Mouse (Mus musculus) heart, adult 2 months (tissue): ENCODE measurements at regions not wholly inside any gene's neighbourhood (a gene's known extent, or its start where the extent isn't known, plus 50 kb on each side); places are given as distances from the start of the nearest gene placed in this dataset.

Experiments
- DNase-seq, 2 experiments: peaks; one replicate each; pipeline ENCODE4 v3.0.0; 2021
- H3K27ac ChIP-seq: fragments of 200-600 bp; 2 replicates; pipeline ENCODE4 v1.8.1; 2022
- H3K27me3 ChIP-seq: fragments of 200-500 bp; 2 replicates; pipeline ENCODE4 v1.6.1; 2012; ENCODE audit warnings: mild to moderate bottlenecking, low read length, inconsistent platforms, mixed read lengths; ENCODE audit not compliant: control insufficient read depth, insufficient read depth
- H3K36me3 ChIP-seq: fragments of 200-500 bp; 2 replicates; pipeline ENCODE4 v1.6.1; 2012; ENCODE audit warnings: low read length, inconsistent platforms; ENCODE audit not compliant: control insufficient read depth, insufficient read depth
- H3K4me1 ChIP-seq: fragments of 200-500 bp; 2 replicates; pipeline ENCODE4 v1.6.1; 2011; ENCODE audit warnings: low read length; ENCODE audit not compliant: control insufficient read depth, insufficient read depth
- H3K4me3 ChIP-seq: fragments of 200-600 bp; 2 replicates; pipeline ENCODE4 v1.8.1; 2022
- H3K79me2 ChIP-seq: fragments of 200-500 bp; replicated peaks from 2 replicates; pipeline ENCODE4 v1.6.1; 2012; ENCODE audit warnings: mild to moderate bottlenecking, inconsistent platforms, low read length, moderate library complexity, mixed read lengths; ENCODE audit not compliant: control insufficient read depth, insufficient read depth
- H3K9ac ChIP-seq: fragments of 200-500 bp; 2 replicates; pipeline ENCODE4 v1.6.1; 2012; ENCODE audit warnings: low read depth, mild to moderate bottlenecking, control low read depth, inconsistent platforms, low read length, mixed read lengths
- CTCF ChIP-seq: fragments of 200-600 bp; IDR thresholded peaks from 2 replicates; pipeline ENCODE4 v1.8.1; 2022; ENCODE audit warnings: antibody characterized with exemption, mild to moderate bottlenecking, moderate library complexity
- EP300 ChIP-seq: fragments of 200-500 bp; IDR thresholded peaks from 2 replicates; pipeline ENCODE4 v1.6.1; 2011; ENCODE audit warnings: low read depth, low read length, control low read depth; ENCODE audit not compliant: insufficient read depth
- POLR2A ChIP-seq: fragments of 200-500 bp; IDR thresholded peaks from 2 replicates; pipeline ENCODE4 v1.6.1; 2011; ENCODE audit warnings: mild to moderate bottlenecking, low read depth, low read length, control low read depth; ENCODE audit not compliant: insufficient read depth
- WGBS: fragments of 180-500 bp; shearing (Covaris S2); methylation state at CpG from one replicate; pipeline ENCODE4 v1.1.7; 2018; 5-methylcytosine and 5-hydroxymethylcytosine counted together
- intact Hi-C: fragments of 180-260 bp; cut with DNase I; formaldehyde crosslinking; loops from one replicate; pipeline ENCODE4 v1.15.1; 2025

DNA sequence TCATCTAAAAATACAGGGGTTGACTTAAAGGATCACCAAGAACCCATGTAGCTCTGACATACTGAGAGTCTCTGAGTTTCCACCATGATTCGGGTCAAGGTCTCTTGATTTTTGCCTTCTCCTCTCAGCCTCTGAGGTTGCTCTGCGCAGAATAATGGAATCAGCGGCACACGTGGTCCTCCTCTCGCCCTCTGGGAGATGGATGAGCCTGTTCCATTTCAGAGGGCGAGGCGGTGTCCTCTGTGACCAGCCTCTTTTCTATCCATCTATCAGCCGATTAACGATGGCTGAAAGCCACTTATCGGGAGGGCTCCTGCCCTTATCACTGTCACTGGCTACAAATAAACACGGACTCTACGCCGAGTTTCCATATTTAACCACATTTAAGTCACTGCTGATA lies 124.6 kb upstream of the Pax6 start:
- 49% methylated on average over 13 of the region's 13 CpGs for WGBS
- no peak overlapping the region for H3K4me3 ChIP-seq
- H3K27ac ChIP-seq = no peak overlapping the region

DNA sequence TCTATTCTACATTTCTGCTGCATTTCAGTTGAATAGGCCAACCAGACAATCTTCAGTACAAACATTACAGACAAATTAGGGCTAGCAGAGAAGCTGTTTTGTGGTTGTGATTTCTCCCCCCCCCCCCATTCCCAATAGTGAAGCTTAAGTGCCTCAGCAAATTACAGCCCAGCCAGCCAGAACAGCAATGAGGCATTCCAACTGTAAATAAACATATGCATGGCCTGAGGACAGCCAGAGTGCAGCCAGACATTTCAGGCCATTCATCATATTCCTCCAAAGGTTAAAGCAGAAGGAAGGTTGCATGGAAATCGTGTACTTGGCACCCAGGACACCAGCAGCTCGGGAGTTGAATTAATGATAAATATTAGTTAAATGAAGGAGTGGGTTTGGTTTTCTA lies 116.6 kb upstream of the Pax6 start:
- intact Hi-C loops = no loop called here
- WGBS = 68% methylated on average over 2 of the region's 2 CpGs
- H3K27me3 ChIP-seq = no peaks in the 10 kb centered on the region
- H3K79me2 ChIP-seq = no peaks in the 10 kb centered on the region
- no peaks in the 10 kb centered on the region for H3K36me3 ChIP-seq
- DNase-seq = no peak
- no peaks in the 10 kb centered on the region for H3K4me1 ChIP-seq
- H3K27ac ChIP-seq = no peak overlapping the region
- no peak overlapping the region for H3K4me3 ChIP-seq
- no peak overlapping the region for H3K9ac ChIP-seq
- TF ChIP-seq POLR2A = no peak
- TF ChIP-seq CTCF = no peak
- no peak for TF ChIP-seq EP300

More for the DNA sequence above, 124.6 kb upstream of the Pax6 start:
- TF ChIP-seq EP300 = no peak
- no peak for TF ChIP-seq POLR2A
- TF ChIP-seq CTCF = no peak
- Histone ChIP-seq H3K27me3 (no peaks in the 10 kb centered on the region), H3K79me2 (no peaks in the 10 kb centered on the region), H3K36me3 (no peaks in the 10 kb centered on the region), H3K4me1 (no peaks in the 10 kb centered on the region), H3K9ac (no peak overlapping the region)
- intact Hi-C loops = no loop called here
- DNase-seq = no peak

DNA sequence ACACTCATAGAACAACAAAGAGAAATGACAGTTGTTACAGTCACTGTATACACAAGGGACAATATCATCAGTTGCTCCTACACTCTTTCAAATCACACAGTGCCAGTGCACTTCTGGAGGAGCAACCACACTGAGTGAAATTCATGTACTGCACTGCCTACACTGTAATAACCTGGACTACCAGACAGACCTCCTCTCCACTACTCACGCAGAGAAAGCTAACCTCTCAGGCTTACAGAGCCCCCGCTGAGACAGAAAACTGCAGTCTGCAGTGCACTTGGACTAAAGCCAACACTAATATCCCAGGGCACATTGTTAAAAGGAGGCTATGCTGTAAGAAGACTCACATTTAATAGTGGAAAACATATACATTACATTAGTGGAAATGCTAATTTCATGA lies 81.9 kb upstream of the Pax6 start:
- Histone ChIP-seq H3K27ac (no peak overlapping the region), H3K79me2 (no peaks in the 10 kb centered on the region), H3K36me3 (no peaks in the 10 kb centered on the region), H3K4me1 (no peaks in the 10 kb centered on the region), H3K4me3 (no peak overlapping the region), H3K27me3 (no peaks in the 10 kb centered on the region), H3K9ac (no peak overlapping the region)
- intact Hi-C loops = no loop called here
- no peak for DNase-seq
- TF ChIP-seq CTCF (no peak), POLR2A (no peak), EP300 (no peak)
- 15% methylated on average over 2 of the region's 2 CpGs for WGBS

DNA sequence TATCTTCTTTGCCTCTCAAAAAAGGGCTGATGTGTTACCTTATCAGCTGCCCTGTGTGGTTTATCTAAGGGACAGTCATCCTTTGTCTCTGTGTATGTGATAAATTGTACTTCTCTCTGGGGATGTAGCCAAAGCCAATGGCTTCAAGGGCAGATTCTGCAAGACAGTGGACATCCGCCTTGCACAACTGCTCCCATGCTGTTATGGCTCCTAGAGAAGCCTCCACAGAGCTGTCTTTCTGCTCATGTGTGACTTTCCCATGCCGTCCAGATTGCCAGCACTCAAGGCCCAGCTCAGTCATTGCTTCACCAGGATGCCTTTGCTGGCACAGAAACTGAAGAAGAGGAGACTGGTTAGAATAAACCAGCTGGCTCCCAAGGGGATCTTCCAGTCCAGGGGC lies 74.6 kb upstream of the Pax6 start:
- no peak for DNase-seq
- no peak overlapping the region for H3K27ac ChIP-seq
- no peaks in the 10 kb centered on the region for H3K4me1 ChIP-seq
- no peaks in the 10 kb centered on the region for H3K79me2 ChIP-seq
- no peak overlapping the region for H3K4me3 ChIP-seq
- no peak overlapping the region for H3K9ac ChIP-seq
- intact Hi-C loops = no loop called here
- TF ChIP-seq EP300 = no peak
- no peak for TF ChIP-seq POLR2A
- no peak for TF ChIP-seq CTCF
- no peaks in the 10 kb centered on the region for H3K27me3 ChIP-seq
- WGBS = 68% methylated on average over 2 of the region's 2 CpGs
- H3K36me3 ChIP-seq = no peaks in the 10 kb centered on the region

DNA sequence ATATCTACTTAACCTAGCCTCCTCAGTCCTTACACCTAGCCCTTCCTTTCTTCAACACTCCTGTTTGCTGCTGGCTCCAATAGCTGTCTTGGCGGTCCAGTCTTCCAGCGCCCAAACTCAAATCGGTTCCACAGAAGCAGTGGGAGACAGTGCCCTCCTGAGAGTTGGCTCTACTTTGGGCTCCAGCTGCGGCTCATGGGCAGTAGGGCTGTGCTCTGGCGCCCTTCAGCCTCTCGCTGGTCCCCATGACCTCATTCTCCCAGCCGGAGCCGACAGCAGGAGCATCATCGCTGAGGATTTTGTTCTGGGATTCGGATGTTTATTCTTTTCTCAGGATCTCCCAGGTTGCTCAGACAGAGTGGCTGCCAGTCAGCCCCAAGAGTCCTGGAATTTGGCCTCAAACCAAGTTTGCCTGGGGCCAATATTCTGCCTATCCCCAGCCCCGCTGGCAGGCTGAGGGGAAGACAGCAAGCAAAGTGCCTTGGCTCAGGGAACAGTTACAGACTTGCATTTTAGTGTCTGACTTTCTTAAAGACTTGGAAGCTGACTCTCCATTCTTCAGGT lies 64.1 kb upstream of the Pax6 start:
- 39% methylated on average over 11 of the region's 11 CpGs for WGBS
- no peaks in the 10 kb centered on the region for H3K4me1 ChIP-seq
- H3K79me2 ChIP-seq = no peaks in the 10 kb centered on the region
- H3K4me3 ChIP-seq = no peak overlapping the region
- H3K27ac ChIP-seq = no peak overlapping the region
- no peak for TF ChIP-seq POLR2A
- TF ChIP-seq EP300 = no peak
- TF ChIP-seq CTCF = no peak
- no peak overlapping the region for H3K9ac ChIP-seq
- H3K27me3 ChIP-seq = no peaks in the 10 kb centered on the region
- intact Hi-C loops = no loop called here
- no peaks in the 10 kb centered on the region for H3K36me3 ChIP-seq
- peak in 1 of 2 experiments; percentile 15 for DNase-seq

DNA sequence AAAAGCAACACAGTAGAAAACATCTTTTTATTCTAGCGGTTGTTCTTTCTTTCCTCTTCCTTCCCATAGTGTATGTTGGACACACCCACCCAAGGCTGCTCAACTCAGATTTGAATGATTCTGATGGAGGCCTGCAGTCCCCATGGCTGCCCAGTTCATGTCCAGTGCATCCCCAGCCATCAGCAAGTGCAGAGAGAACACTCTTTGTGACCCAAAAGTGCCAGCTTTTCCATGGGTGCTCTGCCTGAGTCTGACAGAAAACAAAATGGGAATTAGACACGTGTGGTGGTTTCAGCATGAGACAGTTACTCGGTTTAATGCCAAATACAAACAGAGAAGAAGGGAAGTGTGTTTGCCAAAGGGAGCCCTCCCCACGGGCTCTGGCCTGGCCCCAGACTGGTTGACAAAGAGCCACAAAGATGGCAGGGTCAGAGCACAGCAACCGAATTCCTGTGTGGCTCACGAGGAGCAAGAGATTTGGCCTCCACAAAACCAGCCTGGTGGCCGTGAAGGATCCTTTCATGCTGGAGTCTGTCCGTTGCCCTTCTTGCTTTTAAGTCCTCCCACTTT lies 60.6 kb upstream of the Pax6 start:
- 84% methylated on average over 8 of the region's 8 CpGs for WGBS
- intact Hi-C loops = no loop called here
- Histone ChIP-seq H3K27ac (no peak overlapping the region), H3K36me3 (no peaks in the 10 kb centered on the region), H3K79me2 (no peaks in the 10 kb centered on the region), H3K9ac (no peak overlapping the region), H3K4me1 (no peaks in the 10 kb centered on the region), H3K27me3 (no peaks in the 10 kb centered on the region), H3K4me3 (no peak overlapping the region)
- no peak for DNase-seq
- TF ChIP-seq POLR2A (no peak), CTCF (no peak), EP300 (no peak)
